Mouse (Mus musculus) heart, embryonic 10.5 days (tissue): ENCODE data around the gene Cyp2r1. TPM values are rescaled to one million over a fixed set of nuclear protein-coding genes. Genes with fewer than 3 reads are reported as not detected.
"Not testable (repeated sequence)": the region's sequence is repeated elsewhere in the genome, so short reads cannot be mapped to it uniquely, and the experiment has no call there.

Experiments used
- DNase-seq: peaks from one replicate; pipeline ENCODE4 v3.0.0-alpha.2; 2017; ENCODE audit warnings: low spot score
- H3K27ac ChIP-seq: fragments of 300-500 bp; sonication (generic); 2 replicates; pipeline ENCODE4 v1.5.1; 2016; ENCODE audit warnings: mild to moderate bottlenecking
- H3K27me3 ChIP-seq: fragments of 300-500 bp; sonication (generic); 2 replicates; pipeline ENCODE4 v1.6.1; 2016; ENCODE audit warnings: mild to moderate bottlenecking; ENCODE audit not compliant: poor library complexity, insufficient read depth, severe bottlenecking
- H3K36me3 ChIP-seq: fragments of 300-500 bp; sonication (generic); 2 replicates; pipeline ENCODE4 v1.6.1; 2016; ENCODE audit warnings: mild to moderate bottlenecking, moderate library complexity
- H3K4me1 ChIP-seq: fragments of 300-500 bp; sonication (generic); 2 replicates; pipeline ENCODE4 v1.6.1; 2016; ENCODE audit warnings: mild to moderate bottlenecking
- H3K4me3 ChIP-seq: fragments of 300-500 bp; sonication (generic); 2 replicates; pipeline ENCODE4 v1.5.1; 2016; ENCODE audit warnings: mild to moderate bottlenecking, moderate library complexity
- H3K9me3 ChIP-seq: fragments of 300-500 bp; sonication (generic); 2 replicates; pipeline ENCODE4 v1.6.1; 2016; ENCODE audit warnings: mild to moderate bottlenecking, moderate library complexity
- WGBS: fragments of 180-500 bp; shearing (Covaris S2); methylation state at CpG from one replicate; pipeline ENCODE4 v1.1.7; 2016; 5-methylcytosine and 5-hydroxymethylcytosine counted together
- polyA plus RNA-seq: library from polyadenylated mRNA; unstranded; fragments of >200 nt; fragmentation: Nextera tagmentation; extraction: Ambion mirVana; gene quantifications from 2 replicates; pipeline ENCODE4 v1.2.1, GENCODE M21; 2016

The Cyp2r1 gene
- 1.3 and 1.5 TPM in 2 replicates for polyA plus RNA-seq

DNA sequence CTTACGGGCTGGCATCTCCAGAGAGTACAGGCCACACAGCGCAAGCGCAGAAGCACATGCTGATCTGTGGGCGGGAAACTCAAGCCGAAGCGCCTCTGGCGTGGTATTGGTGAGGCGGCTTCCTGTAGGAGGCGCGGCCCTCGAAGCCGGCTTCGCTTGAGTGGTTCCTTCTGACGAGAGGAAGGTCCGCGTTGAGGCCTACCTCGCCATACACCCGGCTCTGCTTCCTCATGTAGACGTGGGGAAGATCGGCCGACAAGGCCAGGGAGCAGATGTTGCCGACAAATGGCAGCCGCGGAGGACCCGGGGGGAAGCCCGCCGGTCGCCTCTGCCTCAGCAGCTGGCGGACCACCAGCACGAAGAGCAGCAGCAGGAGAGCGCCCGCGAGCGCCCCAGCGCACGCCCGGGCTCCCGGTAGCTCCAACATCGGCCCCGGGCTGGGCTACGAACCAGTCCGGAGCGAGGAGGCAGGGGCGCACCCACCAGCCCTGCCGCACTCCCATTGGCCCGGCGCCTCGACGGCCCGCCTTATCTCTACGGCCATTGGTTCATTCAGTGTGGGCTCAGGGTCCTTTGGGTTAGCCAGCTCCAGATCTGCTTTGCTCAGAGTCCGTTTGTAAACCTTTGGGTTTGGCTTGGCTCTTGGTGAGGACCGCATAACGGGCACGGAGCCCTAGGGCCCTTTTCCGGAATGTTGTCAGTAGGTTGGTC lies at the start of gene Cyp2r1:
Gene Cyp2r1, minus strand, starts transcription at position 442 of the 711 bp plus-strand sequence.
- H3K27ac ChIP-seq = peak within 1 kb of the TSS; percentile 90
- no peaks in the 10 kb centered on the region for H3K36me3 ChIP-seq
- H3K4me3 ChIP-seq = peak within 1 kb of the TSS; percentile 71
- no peaks in the 10 kb centered on the region for H3K9me3 ChIP-seq
- peaks cover 9% of the 10 kb centered on the region; the same call in 1 of the 2 replicates for H3K4me1 ChIP-seq
- DNase-seq = peak; percentile 94
- WGBS = 3% methylated on average over 56 of the region's 56 CpGs
- peaks cover 9% of the 10 kb centered on the region; the same call in 1 of the 2 replicates for H3K27me3 ChIP-seq

- not testable (repeated sequence) for H3K27ac ChIP-seq, H3K4me3 ChIP-seq, H3K9me3 ChIP-seq, H3K27me3 ChIP-seq, H3K36me3 ChIP-seq, DNase-seq, H3K4me1 ChIP-seq
- 90% methylated on average over 8 of the region's 8 CpGs for WGBS
Observed at GRCm38 (mm10) chr7:114594391-114594790, 31.6 kb upstream of the Cyp2r1 start.

DNA sequence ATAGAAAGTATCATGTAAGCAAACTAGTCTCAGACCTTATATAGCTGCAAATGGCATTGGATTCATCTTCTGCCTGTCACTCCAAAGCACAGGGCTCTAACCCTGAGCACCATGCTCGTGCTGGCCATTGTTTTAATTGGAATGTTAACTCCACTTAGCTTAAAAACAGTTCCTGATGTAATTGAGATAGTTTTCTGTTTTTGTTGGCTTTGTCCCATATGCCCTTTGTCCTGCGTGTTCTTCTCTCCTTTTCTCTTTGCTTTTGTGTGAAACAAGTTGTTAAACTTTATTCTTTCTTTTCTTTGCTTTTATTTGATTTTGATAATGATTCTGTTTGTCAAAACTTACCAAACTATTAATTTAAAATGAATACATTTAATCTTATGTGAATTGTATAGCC lies 19.7 kb upstream of the Cyp2r1 start:
- Histone ChIP-seq H3K36me3 (no peaks in the 10 kb centered on the region), H3K9me3 (no peaks in the 10 kb centered on the region), H3K27me3 (no peaks in the 10 kb centered on the region), H3K27ac (no peak overlapping the region), H3K4me3 (no peak overlapping the region), H3K4me1 (no peaks in the 10 kb centered on the region)
- no peak for DNase-seq
- WGBS = 51% methylated on average over 2 of the region's 2 CpGs

GRCm38 (mm10) chr7:114581200-114581599 lies 18.4 kb upstream of the Cyp2r1 start:
- 74% methylated on average over 5 of the region's 5 CpGs for WGBS
- Histone ChIP-seq H3K36me3 (no peaks in the 10 kb centered on the region), H3K27me3 (no peaks in the 10 kb centered on the region), H3K9me3 (no peaks in the 10 kb centered on the region), H3K4me1 (no peaks in the 10 kb centered on the region), H3K27ac (no peak overlapping the region), H3K4me3 (no peak overlapping the region)
- no peak for DNase-seq

DNA sequence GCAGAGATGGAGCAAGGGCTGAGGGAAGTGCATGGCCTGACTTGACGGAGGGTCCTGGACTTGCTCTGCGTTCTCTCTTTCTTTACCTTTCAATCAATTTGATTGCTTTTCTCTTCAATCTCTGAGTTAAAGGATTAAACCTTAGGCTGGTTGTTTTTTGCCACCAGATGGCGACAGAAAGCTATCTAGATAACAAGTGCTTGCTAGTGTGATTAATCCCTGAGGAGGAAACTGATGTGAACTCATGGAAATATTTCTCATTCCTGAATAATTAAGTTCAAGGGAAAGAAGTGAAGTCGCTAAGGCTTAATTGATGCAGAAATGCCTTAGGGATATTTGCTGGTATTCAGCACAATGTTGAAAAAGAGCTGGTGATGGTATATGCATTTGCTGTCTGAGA lies 17.7 kb upstream of the Cyp2r1 start:
- no peaks in the 10 kb centered on the region for H3K36me3 ChIP-seq
- DNase-seq = no peak

DNA sequence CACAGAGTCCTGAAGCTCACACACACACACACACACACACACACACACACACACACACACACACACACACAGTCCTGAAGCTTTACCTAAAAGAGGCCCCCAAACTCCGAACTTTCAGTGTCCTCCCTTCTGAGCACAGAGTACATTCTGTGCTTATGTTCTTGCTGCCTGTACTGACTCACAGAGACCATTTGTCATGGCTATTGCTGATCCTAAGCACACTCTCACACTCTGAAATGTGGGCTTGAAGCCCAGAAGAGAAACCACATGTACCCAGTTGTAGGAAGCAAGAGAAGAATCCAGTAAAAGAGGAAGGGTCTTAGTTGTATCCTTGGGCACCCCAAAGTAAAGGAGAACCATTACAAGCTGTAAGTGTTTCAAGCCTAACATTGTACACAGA lies 14.9 kb upstream of the Cyp2r1 start:
- Histone ChIP-seq H3K4me3 (no peak overlapping the region), H3K9me3 (no peaks in the 10 kb centered on the region), H3K27ac (no peak overlapping the region), H3K36me3 (no peaks in the 10 kb centered on the region), H3K27me3 (no peaks in the 10 kb centered on the region), H3K4me1 (no peaks in the 10 kb centered on the region)
- WGBS = 69% methylated on average over 1 of the region's 1 CpGs
- no peak for DNase-seq

More for the DNA sequence above, 17.7 kb upstream of the Cyp2r1 start:
- Histone ChIP-seq H3K4me3 (no peak overlapping the region), H3K27ac (no peak overlapping the region), H3K27me3 (no peaks in the 10 kb centered on the region), H3K9me3 (no peaks in the 10 kb centered on the region), H3K4me1 (no peaks in the 10 kb centered on the region)
- WGBS = 5% methylated on average over 4 of the region's 4 CpGs

GRCm38 (mm10) chr7:114576931-114577330 lies 14.2 kb upstream of the Cyp2r1 start:
- Histone ChIP-seq H3K4me3 (no peak overlapping the region), H3K4me1 (no peaks in the 10 kb centered on the region), H3K27me3 (no peaks in the 10 kb centered on the region), H3K36me3 (no peaks in the 10 kb centered on the region), H3K27ac (no peak overlapping the region), H3K9me3 (no peaks in the 10 kb centered on the region)
- WGBS = 74% methylated on average over 3 of the region's 3 CpGs
- DNase-seq = no peak

DNA sequence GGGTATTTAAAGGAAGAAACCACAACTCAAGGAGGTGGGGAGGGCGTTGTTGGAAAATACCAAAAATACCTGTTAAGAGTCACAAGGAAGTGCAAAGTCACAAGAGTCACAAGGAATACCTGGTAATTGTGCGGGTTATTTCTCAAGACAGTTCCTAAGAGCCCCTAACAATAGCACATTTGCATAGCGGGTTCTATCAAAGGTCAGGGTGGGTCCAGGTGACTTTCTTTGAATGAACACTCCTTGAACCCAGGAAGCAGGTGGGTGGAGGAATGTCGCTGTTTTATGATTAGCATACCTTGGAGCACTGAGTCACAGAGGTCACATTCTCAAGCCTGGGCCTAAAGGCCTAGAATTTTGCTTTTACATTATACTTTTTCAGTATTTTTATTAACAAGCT lies 11.1 kb upstream of the Cyp2r1 start:
- not testable (repeated sequence) for DNase-seq, H3K27me3 ChIP-seq, H3K9me3 ChIP-seq, H3K27ac ChIP-seq, H3K4me1 ChIP-seq, H3K36me3 ChIP-seq, H3K4me3 ChIP-seq
- 86% methylated on average over 4 of the region's 4 CpGs for WGBS

GRCm38 (mm10) chr7:114536179-114536578 lies 26.6 kb downstream of the Cyp2r1 start:
- Histone ChIP-seq H3K36me3 (peaks cover 14% of the 10 kb centered on the region), H3K27ac (no peak overlapping the region), H3K4me3 (no peak overlapping the region), H3K27me3 (no peaks in the 10 kb centered on the region), H3K4me1 (no peaks in the 10 kb centered on the region), H3K9me3 (no peaks in the 10 kb centered on the region)
- DNase-seq = no peak
- 90% methylated on average over 1 of the region's 1 CpGs for WGBS

GRCm38 (mm10) chr7:114526245-114526644 lies 36.5 kb downstream of the Cyp2r1 start:
- H3K27ac ChIP-seq = no peak overlapping the region
- H3K4me1 ChIP-seq = no peaks in the 10 kb centered on the region
- no peak for DNase-seq
- no peaks in the 10 kb centered on the region for H3K9me3 ChIP-seq
- H3K27me3 ChIP-seq = no peaks in the 10 kb centered on the region
- H3K36me3 ChIP-seq = peaks cover 6% of the 10 kb centered on the region; the same call in 1 of the 2 replicates
- H3K4me3 ChIP-seq = no peak overlapping the region
- WGBS = 69% methylated on average over 1 of the region's 1 CpGs

- Histone ChIP-seq H3K27me3 (no peaks in the 10 kb centered on the region), H3K27ac (no peak overlapping the region), H3K4me3 (no peak overlapping the region), H3K4me1 (0 out of 2 replicates have a peak, but pooled peaks cover 3% of the 10 kb centered on the region), H3K9me3 (no peaks in the 10 kb centered on the region), H3K36me3 (peaks cover 6% of the 10 kb centered on the region; the same call in 1 of the 2 replicates)
- WGBS = 91% methylated on average over 1 of the region's 1 CpGs
- no peak for DNase-seq
Observed at GRCm38 (mm10) chr7:114520122-114520521, 42.6 kb downstream of the Cyp2r1 start.

DNA sequence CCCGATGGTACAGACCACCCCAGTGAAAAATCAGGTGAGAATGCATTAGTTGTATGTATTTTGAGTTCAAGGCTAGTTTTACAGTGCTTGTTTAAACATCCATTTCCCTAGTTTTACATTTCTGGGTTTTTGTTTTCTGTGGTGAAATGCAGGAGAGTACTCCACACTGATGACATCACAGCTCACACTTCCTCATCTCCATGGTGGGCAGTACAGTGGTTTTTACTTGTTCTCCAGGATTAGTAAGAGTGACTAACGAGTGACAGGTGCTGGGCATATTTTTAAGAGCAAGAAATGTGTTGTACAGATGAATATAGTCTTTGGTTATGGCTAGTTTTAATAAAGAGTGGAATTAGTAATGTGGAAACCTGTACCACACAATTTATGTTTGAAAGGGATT lies 53.9 kb downstream of the Cyp2r1 start:
- no peak for DNase-seq
- Histone ChIP-seq H3K9me3 (no peaks in the 10 kb centered on the region), H3K4me1 (no peaks in the 10 kb centered on the region), H3K27me3 (no peaks in the 10 kb centered on the region), H3K36me3 (no peaks in the 10 kb centered on the region), H3K27ac (no peak overlapping the region), H3K4me3 (no peak overlapping the region)
- WGBS = 86% methylated on average over 2 of the region's 2 CpGs
